Mouse (Mus musculus): Measurements from ENCODE around the gene 0610040J01Rik.

GRCm38 (mm10) chr5:63914896-63915295 is 102.7 kb downstream of the 0610040J01Rik start:
- TF ChIP-seq EP300 (IDR thresholded peaks at IDR 0.05; ENCODE audit: low read depth) (no peak), CTCF (IDR thresholded peaks at IDR 0.05; ENCODE audit: low read depth) (no peak)

Measured in heart, postnatal 0 days (tissue).